Mouse (Mus musculus) embryo, embryonic 10.5 days (tissue): ENCODE results near the gene Zfhx3.
"Not testable (repeated sequence)": the region's sequence is repeated elsewhere in the genome, so short reads cannot be mapped to it uniquely, and the experiment has no call there.

Experiments used
- DNase-seq: peaks from one replicate; pipeline ENCODE4 v3.0.0-alpha.2; 2015; ENCODE audit warnings: low spot score

The Zfhx3 gene

GRCm38 (mm10) chr8:107941922-107942694 is at the start of gene Zfhx3:
Gene Zfhx3 (plus strand): TSS chr8:107942644.
- no peak for DNase-seq

GRCm38 (mm10) chr8:107918984-107919383 is 23.5 kb upstream of the Zfhx3 start:
- DNase-seq: no peak

- no peak for DNase-seq
Measured at GRCm38 (mm10) chr8:107926149-107926548, 16.3 kb upstream of the Zfhx3 start.

- no peak for DNase-seq
Measured at GRCm38 (mm10) chr8:107936725-107937124, 5.7 kb upstream of the Zfhx3 start.

- not testable (repeated sequence) for DNase-seq
Measured at GRCm38 (mm10) chr8:107938231-107938630, 4.2 kb upstream of the Zfhx3 start.

GRCm38 (mm10) chr8:107940181-107940580 is 2.3 kb upstream of the Zfhx3 start:
- no peak for DNase-seq

GRCm38 (mm10) chr8:107942752-107943510 is 487 bp downstream of the Zfhx3 start:
- DNase-seq: peak; percentile 70

GRCm38 (mm10) chr8:107943550-107944348 is 1.3 kb downstream of the Zfhx3 start:
- DNase-seq: no peak

- peak; percentile 61 for DNase-seq
Measured at GRCm38 (mm10) chr8:107944676-107945600, 2.5 kb downstream of the Zfhx3 start.

GRCm38 (mm10) chr8:107946888-107947287 is 4.4 kb downstream of the Zfhx3 start:
- DNase-seq: no peak

GRCm38 (mm10) chr8:107955887-107956286 is 13.4 kb downstream of the Zfhx3 start:
- peak; percentile 70 for DNase-seq

GRCm38 (mm10) chr8:107957566-107957965 is 15.1 kb downstream of the Zfhx3 start:
- no peak for DNase-seq

GRCm38 (mm10) chr8:107960466-107960865 is 18.0 kb downstream of the Zfhx3 start:
- DNase-seq: no peak

- DNase-seq: no peak
Measured at GRCm38 (mm10) chr8:107960878-107961277, 18.4 kb downstream of the Zfhx3 start.

- DNase-seq: no peak
Measured at GRCm38 (mm10) chr8:107972198-107972597, 29.8 kb downstream of the Zfhx3 start.

- peak; percentile 27 for DNase-seq
Measured at GRCm38 (mm10) chr8:107974451-107974850, 32.0 kb downstream of the Zfhx3 start.

- no peak for DNase-seq
Measured at GRCm38 (mm10) chr8:107978247-107978646, 35.8 kb downstream of the Zfhx3 start.

- peak; percentile 33 for DNase-seq
Measured at GRCm38 (mm10) chr8:107980618-107981017, 38.2 kb downstream of the Zfhx3 start.

- no peak for DNase-seq
Measured at GRCm38 (mm10) chr8:107986629-107987028, 44.2 kb downstream of the Zfhx3 start.

GRCm38 (mm10) chr8:107998874-107999273 is 56.4 kb downstream of the Zfhx3 start:
- DNase-seq: no peak

- no peak for DNase-seq
Measured at GRCm38 (mm10) chr8:108011516-108011915, 69.1 kb downstream of the Zfhx3 start.
